Mouse (Mus musculus) MEL (cell line): Measurements from ENCODE around the gene Exoc3l2. TPM values are rescaled to one million over a fixed set of nuclear protein-coding genes. Genes with fewer than 3 reads are reported as not detected.

ENCODE experiments used
- DNase-seq: peaks from one replicate; pipeline ENCODE4 v3.0.0; 2011; ENCODE audit warnings: low read depth, low spot score
- H3K27ac ChIP-seq: 2 replicates; pipeline ENCODE4 v1.5.1; 2012; ENCODE audit warnings: low read depth, mild to moderate bottlenecking, control low read depth, low read length, moderate library complexity; ENCODE audit not compliant: control insufficient read depth
- H3K27me3 ChIP-seq, 2 experiments: fragments of 150-350 bp in 1 of 2; sonication (generic) in 1 of 2; 2 replicates each; pipeline ENCODE4 v1.6.1; 2012; ENCODE audit warnings: low read length in 2 of 2, mild to moderate bottlenecking in 2 of 2, improper control_type of control experiment in 1 of 2, moderate library complexity in 1 of 2; ENCODE audit not compliant: insufficient read depth in 2 of 2, control insufficient read depth in 1 of 2
- H3K36me3 ChIP-seq, 2 experiments: 2 replicates each; pipeline ENCODE4 v1.6.1; 2012 to 2014; ENCODE audit warnings: low read length in 2 of 2, improper control_type of control experiment in 1 of 2, inconsistent platforms in 1 of 2, mild to moderate bottlenecking in 1 of 2; ENCODE audit not compliant: insufficient read depth in 2 of 2, control insufficient read depth in 1 of 2
- H3K4me1 ChIP-seq, 2 experiments: fragments of 150-350 bp in 1 of 2; sonication (generic) in 1 of 2; 2 replicates each; pipeline ENCODE4 v1.6.1; 2012; ENCODE audit warnings: low read length in 2 of 2, improper control_type of control experiment in 1 of 2, mild to moderate bottlenecking in 1 of 2; ENCODE audit not compliant: insufficient read depth in 2 of 2, control insufficient read depth in 1 of 2
- H3K4me3 ChIP-seq, 2 experiments: fragments of 150-350 bp in 1 of 2; sonication (generic) in 1 of 2; 2 replicates each; pipeline ENCODE4 v1.5.1; 2012; ENCODE audit warnings: low read depth in 2 of 2, low read length in 2 of 2, mild to moderate bottlenecking in 2 of 2, moderate library complexity in 2 of 2, control low read depth in 1 of 2, improper control_type of control experiment in 1 of 2; ENCODE audit not compliant: control insufficient read depth in 1 of 2, insufficient read depth in 1 of 2
- H3K79me2 ChIP-seq: 2 replicates; pipeline ENCODE4 v1.6.1; 2012; ENCODE audit warnings: mild to moderate bottlenecking, low read length, moderate library complexity; ENCODE audit not compliant: control insufficient read depth, poor library complexity, insufficient read depth
- H3K9ac ChIP-seq: 2 replicates; pipeline ENCODE4 v1.6.1; 2012; ENCODE audit warnings: low read depth, mild to moderate bottlenecking, control low read depth, low read length, moderate library complexity; ENCODE audit not compliant: control insufficient read depth, poor library complexity, severe bottlenecking
- H3K9me3 ChIP-seq: fragments of 150-350 bp; sonication (generic); replicated peaks from 2 replicates; pipeline ENCODE4 v1.6.1; 2012; ENCODE audit warnings: mild to moderate bottlenecking, low read length, improper control_type of control experiment, moderate library complexity; ENCODE audit not compliant: insufficient read depth
- BHLHE40 ChIP-seq: IDR thresholded peaks from 2 replicates; pipeline ENCODE4 v1.6.1; 2012; ENCODE audit warnings: low read depth, mild to moderate bottlenecking, inconsistent platforms, low read length, improper control_type of control experiment, borderline replicate concordance
- CHD1 ChIP-seq: IDR thresholded peaks from 2 replicates; pipeline ENCODE4 v1.6.1; 2012; ENCODE audit warnings: low read depth, mild to moderate bottlenecking, inconsistent platforms, low read length, improper control_type of control experiment
- CTCF ChIP-seq, 3 experiments: IDR thresholded peaks in 2 of 3; conservative IDR thresholded peaks in 1 of 3; 2 replicates each; pipeline ENCODE4 v1.5.1; 2011 to 2012; ENCODE audit warnings: low read length in 3 of 3, low read depth in 2 of 3, mild to moderate bottlenecking in 2 of 3, improper control_type of control experiment in 1 of 3, inconsistent platforms in 1 of 3, mixed read lengths in 1 of 3, moderate library complexity in 1 of 3; ENCODE audit not compliant: control insufficient read depth in 1 of 3, insufficient read depth in 1 of 3, poor library complexity in 1 of 3, severe bottlenecking in 1 of 3
- E2F4 ChIP-seq: IDR thresholded peaks from 2 replicates; pipeline ENCODE4 v1.6.1; 2011; ENCODE audit warnings: low read depth, low read length, improper control_type of control experiment, borderline replicate concordance
- EP300 ChIP-seq, 2 experiments: IDR thresholded peaks; 2 replicates each; pipeline ENCODE4 v1.6.1; 2011; ENCODE audit warnings: improper control_type of control experiment in 2 of 2, low read length in 2 of 2, low read depth in 1 of 2, mild to moderate bottlenecking in 1 of 2
- GATA1 ChIP-seq: IDR thresholded peaks from 2 replicates; pipeline ENCODE4 v1.6.1; 2011; ENCODE audit warnings: low read depth, low read length, improper control_type of control experiment
- JUND ChIP-seq: IDR thresholded peaks from 2 replicates; pipeline ENCODE4 v1.6.1; 2011; ENCODE audit warnings: low read depth, mild to moderate bottlenecking, improper control_type of control experiment, low read length
- KAT2A ChIP-seq: conservative IDR thresholded peaks from 2 replicates; pipeline ENCODE4 v1.6.1; 2012; ENCODE audit warnings: low read depth, low read length, improper control_type of control experiment, inconsistent platforms
- MAFK ChIP-seq: IDR thresholded peaks from 2 replicates; pipeline ENCODE4 v1.6.1; 2011; ENCODE audit warnings: low read depth, mild to moderate bottlenecking, low read length, improper control_type of control experiment, borderline replicate concordance
- MAX ChIP-seq: IDR thresholded peaks from 2 replicates; pipeline ENCODE4 v1.6.1; 2011; ENCODE audit warnings: low read length, improper control_type of control experiment
- MEF2A ChIP-seq: IDR thresholded peaks from 2 replicates; pipeline ENCODE4 v1.6.1; 2014; ENCODE audit warnings: low read depth, mild to moderate bottlenecking, inconsistent platforms, low read length, improper control_type of control experiment; ENCODE audit not compliant: poor library complexity, insufficient replicate concordance, severe bottlenecking; ENCODE audit errors: extremely low read depth
- POLR2AphosphoS5 ChIP-seq: IDR thresholded peaks from 2 replicates; pipeline ENCODE4 v1.6.1; 2012; ENCODE audit warnings: low read depth, borderline replicate concordance, mild to moderate bottlenecking, inconsistent platforms, low read length, moderate library complexity, mixed read lengths
- RAD21 ChIP-seq: IDR thresholded peaks from 2 replicates; pipeline ENCODE4 v1.6.1; 2011; ENCODE audit warnings: mild to moderate bottlenecking, low read depth, low read length, improper control_type of control experiment
- TAL1 ChIP-seq: IDR thresholded peaks from 2 replicates; pipeline ENCODE4 v1.6.1; 2012; ENCODE audit warnings: mild to moderate bottlenecking, inconsistent platforms, low read length, moderate library complexity, mixed read lengths
- USF2 ChIP-seq, 2 experiments: IDR thresholded peaks; 2 replicates each; pipeline ENCODE4 v1.6.1; 2011 to 2012; ENCODE audit warnings: improper control_type of control experiment in 2 of 2, low read length in 2 of 2, borderline replicate concordance in 1 of 2, inconsistent platforms in 1 of 2, low read depth in 1 of 2, mild to moderate bottlenecking in 1 of 2; ENCODE audit not compliant: insufficient read depth in 1 of 2
- ZMIZ1 ChIP-seq: IDR thresholded peaks from 2 replicates; pipeline ENCODE4 v1.6.1; 2012; ENCODE audit warnings: low read depth, mild to moderate bottlenecking, inconsistent platforms, low read length, improper control_type of control experiment, moderate library complexity
- polyA plus RNA-seq, 2 experiments: library from polyadenylated mRNA; stranded (reverse) in 1 of 2; unstranded in 1 of 2; fragments of >175 nt in 1 of 2; fragments of >200 nt in 1 of 2; gene quantifications; 2 replicates each; pipeline versions ENCODE4 v1.2.1 to v1.2.4; 2012; ENCODE audit warnings: low replicate concordance in 2 of 2, low read depth in 1 of 2; ENCODE audit not compliant: insufficient read length in 2 of 2, insufficient read depth in 1 of 2, missing spikeins in 1 of 2
- total RNA-seq: library from RNA; depleted of rRNA; stranded (reverse); fragments of 300-350 nt; gene quantifications from 2 replicates; pipeline ENCODE4 v1.2.3, GENCODE M21; 2012

The Exoc3l2 gene
- total and polyA plus RNA-seq, 3 experiments = 0.08 TPM; not detected in 1

DNA sequence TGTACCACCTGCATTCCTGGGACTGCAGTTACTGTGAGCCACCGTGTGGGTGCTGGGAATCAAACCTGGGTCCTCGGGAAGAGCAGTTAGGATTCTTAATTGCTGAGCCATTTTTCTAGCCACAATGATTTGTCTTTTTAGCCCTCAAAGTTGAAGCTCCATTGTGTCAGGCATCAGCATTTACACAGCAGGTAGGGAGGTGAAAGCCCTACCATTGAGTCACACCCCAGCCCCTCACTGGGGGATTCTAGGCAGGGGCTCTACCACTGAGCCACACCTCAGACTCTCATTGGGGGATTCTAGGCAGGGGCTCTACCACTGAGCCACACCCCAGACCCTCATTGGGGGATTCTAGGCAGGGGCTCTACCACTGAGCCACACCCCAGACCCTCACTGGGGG lies 26.9 kb upstream of the Exoc3l2 start:
- H3K36me3 ChIP-seq = peaks cover 3 to 7% of the 10 kb centered on the region in 2 experiments

GRCm38 (mm10) chr7:19437048-19437447 lies 26.1 kb upstream of the Exoc3l2 start:
- no peak for DNase-seq
- no peak overlapping the region for H3K4me3 ChIP-seq
- peaks cover 1 to 11% of the 10 kb centered on the region in 2 experiments for H3K4me1 ChIP-seq
- H3K9me3 ChIP-seq = no peaks in the 10 kb centered on the region
- H3K27ac ChIP-seq = no peak overlapping the region
- peaks cover 7 to 11% of the 10 kb centered on the region in 2 experiments for H3K36me3 ChIP-seq
- TF ChIP-seq BHLHE40 = no peak
- TF ChIP-seq E2F4 = no peak
- TF ChIP-seq JUND = no peak
- TF ChIP-seq EP300 (IDR thresholded peaks at IDR 0.05; ENCODE audit: low read depth in 1 of 2, low read length in 2 of 2) = no peak
- TF ChIP-seq CHD1 = no peak
- no peak for TF ChIP-seq RAD21
- TF ChIP-seq ZMIZ1 = no peak
- no peak for TF ChIP-seq MAX
- H3K79me2 ChIP-seq = no peaks in the 10 kb centered on the region
- H3K9ac ChIP-seq = no peak overlapping the region
- H3K27me3 ChIP-seq = no peaks in the 10 kb centered on the region

More for the DNA sequence above, 26.9 kb upstream of the Exoc3l2 start:
- TF ChIP-seq CTCF (IDR thresholded peaks at IDR 0.05 in 2 of 3, conservative IDR thresholded peaks at IDR 0.05 in 1 of 3; ENCODE audit: control insufficient read depth in 1 of 3, insufficient read depth in 1 of 3, low read depth in 2 of 3, low read length in 3 of 3, poor library complexity in 1 of 3, severe bottlenecking in 1 of 3) (no peak), KAT2A (no peak), EP300 (IDR thresholded peaks at IDR 0.05; ENCODE audit: low read depth in 1 of 2, low read length in 2 of 2) (no peak), GATA1 (no peak), MEF2A (no peak), TAL1 (no peak), MAFK (no peak), POLR2AphosphoS5 (no peak), USF2 (IDR thresholded peaks at IDR 0.05; ENCODE audit: borderline replicate concordance in 1 of 2, insufficient read depth in 1 of 2, low read depth in 1 of 2, low read length in 2 of 2) (no peak)
- DNase-seq = no peak
- H3K4me3 ChIP-seq = no peak overlapping the region
- no peaks in the 10 kb centered on the region for H3K27me3 ChIP-seq
- H3K79me2 ChIP-seq = no peaks in the 10 kb centered on the region
- H3K9me3 ChIP-seq = no peaks in the 10 kb centered on the region
- H3K4me1 ChIP-seq = peaks cover 0 to 3% of the 10 kb centered on the region in 2 experiments; a peak in 2 of 4 replicates
- H3K27ac ChIP-seq = no peak overlapping the region
- no peak overlapping the region for H3K9ac ChIP-seq
